Mouse (Mus musculus): Measurements from ENCODE around the gene Parp11. TPM values are rescaled to one million over a fixed set of nuclear protein-coding genes. Genes with fewer than 3 reads are reported as not detected.
"Not testable (repeated sequence)": the region's sequence is repeated elsewhere in the genome, so short reads cannot be mapped to it uniquely, and the experiment has no call there.

The Parp11 gene
- polyA plus RNA-seq, 2 experiments from 2014 or later: 68.1 to 69.0 TPM

- ATAC-seq: no peak
Measured at GRCm38 (mm10) chr6:127500119-127500518, 53.5 kb downstream of the Parp11 start.

- ATAC-seq: no peak
Measured at GRCm38 (mm10) chr6:127500806-127501205, 54.2 kb downstream of the Parp11 start.

DNA sequence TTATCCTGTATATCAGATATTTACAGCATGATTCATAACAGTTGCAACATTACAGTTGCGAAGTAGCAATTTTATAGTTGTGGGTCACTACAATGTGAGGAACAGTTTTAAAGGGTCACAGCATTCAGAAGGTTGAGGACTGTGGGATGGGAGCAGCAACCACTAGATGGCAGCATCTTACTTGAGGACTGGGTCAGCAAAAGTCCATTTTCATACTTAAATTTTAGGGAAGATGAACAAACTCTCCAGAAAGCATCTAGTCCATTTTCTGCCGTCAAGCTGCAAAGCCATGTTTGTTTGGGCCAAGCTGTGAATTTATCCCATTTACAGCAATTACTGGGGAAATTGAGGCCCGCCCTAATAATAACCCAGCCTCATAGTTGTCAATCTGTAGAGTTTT, 55.9 kb downstream of the Parp11 start:
- no peak for ATAC-seq

- ATAC-seq: not testable (repeated sequence)
Measured at GRCm38 (mm10) chr6:127513776-127514175, 67.1 kb downstream of the Parp11 start.

DNA sequence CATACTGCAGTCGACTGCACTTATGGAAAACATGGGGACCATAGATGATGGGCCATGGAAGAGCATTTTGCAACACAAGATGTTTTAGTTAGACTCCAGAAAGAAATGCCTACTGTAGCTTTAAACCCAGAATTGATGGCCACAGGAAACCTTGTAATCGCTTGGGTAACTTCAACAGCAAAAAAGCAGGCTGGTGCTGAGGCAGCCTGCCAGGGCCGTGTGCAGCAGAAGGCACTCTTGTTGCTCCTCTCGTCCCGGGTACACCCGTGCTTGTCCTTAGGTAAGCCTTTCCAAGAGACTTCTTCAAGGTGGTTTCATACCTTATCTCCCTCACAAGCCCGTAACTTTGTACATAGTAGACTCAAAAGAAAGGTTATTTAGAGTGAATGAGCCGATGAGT, 74.5 kb downstream of the Parp11 start:
- no peak for ATAC-seq

- no peak for ATAC-seq
Measured at GRCm38 (mm10) chr6:127522326-127522725, 75.7 kb downstream of the Parp11 start.

- ATAC-seq: peak; percentile 57
Measured at GRCm38 (mm10) chr6:127524442-127524841, 77.8 kb downstream of the Parp11 start.

DNA sequence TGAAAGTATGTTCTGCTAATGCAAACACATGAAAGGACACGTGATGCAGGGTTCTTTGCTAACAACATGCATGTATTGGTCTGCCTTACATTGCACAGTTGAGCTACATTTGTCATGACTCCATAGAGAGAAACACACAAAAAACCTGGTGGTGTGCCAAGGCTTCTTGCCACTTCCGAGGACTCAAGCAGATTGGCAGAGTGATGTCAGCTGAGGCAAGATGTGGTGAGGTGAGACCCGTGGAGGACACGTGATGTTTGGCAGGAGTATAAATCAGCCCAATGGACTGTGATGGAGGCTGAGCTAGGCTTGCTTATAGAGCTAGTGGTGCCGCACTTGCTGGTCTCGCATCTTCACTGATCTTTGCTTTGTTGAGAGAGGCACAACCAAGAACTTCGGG, 82.0 kb downstream of the Parp11 start:
- no peak for ATAC-seq

GRCm38 (mm10) chr6:127529451-127529850, 82.8 kb downstream of the Parp11 start:
- no peak for ATAC-seq

DNA sequence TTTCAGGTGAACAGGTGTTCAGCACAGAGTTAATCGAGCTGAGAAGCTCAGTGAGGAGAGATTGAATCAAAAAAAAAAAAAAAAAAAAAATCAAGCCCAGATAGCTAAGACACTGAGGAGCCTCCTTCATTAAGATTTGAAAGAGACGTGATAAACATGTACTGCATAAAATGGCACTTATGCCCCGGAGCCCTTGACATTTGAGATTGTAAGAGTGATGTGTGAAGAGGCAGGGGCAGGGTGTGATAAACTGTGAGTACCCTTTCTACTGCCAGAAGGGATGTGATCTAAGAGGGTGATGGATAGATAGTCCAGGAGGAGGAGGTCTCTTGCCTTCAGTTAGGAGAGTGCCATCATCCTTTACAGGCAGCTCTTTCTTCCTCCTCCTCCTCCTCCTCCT, 83.6 kb downstream of the Parp11 start:
- no peak for ATAC-seq

DNA sequence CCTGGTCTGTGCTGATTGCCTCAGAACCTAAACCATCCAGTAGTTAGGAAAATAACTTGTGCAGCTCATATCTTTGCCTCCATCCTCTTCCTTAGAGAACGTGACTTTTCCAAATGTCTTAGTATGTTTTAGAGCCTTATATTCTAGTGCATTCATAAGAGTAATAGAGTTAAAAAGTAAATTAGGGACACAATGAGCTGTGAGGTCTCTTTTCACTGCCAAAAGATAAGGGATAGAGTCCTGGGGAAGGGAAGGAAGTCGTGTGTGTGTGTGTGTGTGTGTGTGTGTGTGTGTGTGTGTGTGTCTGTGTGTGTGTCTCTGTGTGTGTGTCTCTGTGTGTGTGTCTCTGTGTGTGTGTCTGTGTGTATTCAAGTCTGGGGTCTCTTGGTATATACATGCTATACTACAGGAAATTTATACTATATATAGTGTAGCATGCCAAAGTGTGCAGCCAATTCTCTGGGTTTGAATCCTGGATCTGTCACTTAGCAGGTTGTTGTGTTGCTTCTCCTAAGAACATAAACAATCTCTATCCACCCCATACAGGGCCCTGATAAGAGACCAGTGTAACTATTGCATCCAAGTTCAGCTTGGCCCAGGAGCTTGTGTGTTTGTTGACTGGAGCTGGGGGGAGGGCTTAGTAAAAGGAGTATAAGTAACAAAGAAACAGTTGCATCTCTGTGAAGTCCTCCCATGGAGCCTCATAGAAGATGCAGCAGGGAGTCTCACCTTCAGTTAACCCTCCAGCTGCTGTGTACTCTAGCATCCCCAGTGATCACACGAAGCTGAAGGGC, 85.0 kb downstream of the Parp11 start:
- no peak for ATAC-seq

GRCm38 (mm10) chr6:127532304-127532703, 85.7 kb downstream of the Parp11 start:
- ATAC-seq: no peak

DNA sequence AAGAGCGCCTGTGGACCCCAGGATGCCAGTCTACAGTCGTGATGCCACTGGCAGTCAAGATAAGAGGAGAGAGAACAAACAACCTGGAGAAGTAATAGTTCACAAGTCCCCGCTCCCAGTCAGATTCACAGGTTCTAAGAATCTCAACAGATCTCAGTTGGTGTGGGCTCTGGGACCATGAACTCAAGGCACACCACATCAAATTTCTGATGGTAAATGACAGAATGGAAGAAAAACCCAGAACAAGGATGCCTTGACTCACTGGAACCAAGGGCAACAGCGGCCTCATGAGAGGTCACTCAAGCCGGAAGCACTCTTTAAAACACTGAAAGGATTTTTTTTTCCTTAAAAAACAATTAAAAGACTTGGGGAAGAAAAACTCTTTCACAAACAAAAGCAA, 87.1 kb downstream of the Parp11 start:
- ATAC-seq: no peak

DNA sequence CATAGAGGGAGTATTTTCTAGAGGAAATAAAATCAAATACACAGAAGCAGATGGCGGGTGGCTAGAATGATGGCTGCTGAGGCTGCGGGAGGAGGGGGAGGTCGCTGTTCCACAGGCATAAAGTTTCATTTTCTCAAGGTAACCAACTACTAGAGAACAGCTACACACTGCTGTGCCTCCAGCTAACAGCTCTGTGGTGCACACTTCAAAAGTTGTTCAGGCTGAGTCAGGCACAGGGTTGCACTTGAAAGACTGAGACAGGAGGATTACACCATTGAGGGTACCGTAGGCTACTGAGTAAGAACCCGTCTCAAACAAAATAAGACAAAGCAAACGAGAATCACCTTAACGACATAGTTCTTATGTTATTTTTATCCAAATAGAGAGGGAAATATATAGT, 90.4 kb downstream of the Parp11 start:
- ATAC-seq: no peak

GRCm38 (mm10) chr6:127538118-127538517, 91.5 kb downstream of the Parp11 start:
- no peak for ATAC-seq

DNA sequence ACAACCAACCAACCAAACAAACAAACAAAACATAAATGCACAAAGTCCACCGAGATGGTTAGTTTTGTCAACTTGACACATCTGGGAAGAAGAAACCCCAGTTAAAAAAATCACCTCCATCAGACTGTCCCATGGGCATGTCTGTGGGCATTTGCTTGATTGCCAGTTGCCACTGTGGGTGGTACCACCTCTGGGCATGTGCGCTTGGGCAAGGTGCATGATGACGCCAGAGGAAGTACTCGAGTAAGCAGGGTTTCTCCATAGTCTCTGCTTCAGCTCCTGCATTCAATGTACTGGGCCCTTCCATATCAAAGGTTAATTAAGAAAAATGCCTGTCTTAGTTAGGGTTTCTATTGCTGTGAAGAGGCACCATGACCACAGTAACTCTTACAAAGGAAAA, 92.6 kb downstream of the Parp11 start:
- ATAC-seq: no peak

DNA sequence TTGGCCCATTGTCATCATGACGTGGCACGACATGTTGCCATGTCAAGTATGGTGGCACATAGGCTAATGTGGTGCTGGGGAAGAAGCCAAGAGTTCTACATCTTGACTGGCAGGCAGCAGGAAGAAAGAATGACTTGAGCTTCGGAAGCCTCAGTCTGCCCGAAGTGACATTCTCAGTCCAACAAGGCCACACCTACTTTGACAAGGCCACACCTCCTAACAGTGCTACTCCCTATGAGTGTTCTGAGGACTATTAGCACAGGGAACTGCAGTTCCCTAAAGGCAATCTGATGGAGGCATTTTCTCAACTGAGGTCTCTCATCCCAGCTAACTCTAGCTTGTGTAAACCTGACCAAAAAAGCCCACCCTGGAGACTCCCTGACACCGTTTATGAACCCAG, 93.0 kb downstream of the Parp11 start:
- no peak for ATAC-seq

DNA sequence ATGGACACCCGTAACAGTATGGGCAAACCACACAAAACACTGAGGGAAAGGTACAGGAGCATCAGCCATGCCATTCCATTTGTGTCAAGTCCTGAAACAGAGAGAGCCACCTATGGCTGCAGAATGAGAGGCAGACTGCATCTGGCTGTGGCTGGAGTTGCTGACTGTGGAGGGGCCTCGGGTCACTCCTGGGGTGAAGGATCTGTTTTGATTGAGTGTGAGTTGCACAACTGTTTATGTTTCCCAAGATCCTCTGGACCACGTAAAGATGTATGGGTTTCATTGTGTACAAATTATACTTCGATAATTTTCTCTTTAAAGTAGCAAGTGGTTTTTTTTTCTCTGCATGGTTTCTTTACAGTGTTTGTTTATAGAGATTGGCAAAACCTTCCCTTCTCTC, 93.9 kb downstream of the Parp11 start:
- no peak for ATAC-seq

- peak; percentile 67 for ATAC-seq
Measured at GRCm38 (mm10) chr6:127541617-127542374, 95.2 kb downstream of the Parp11 start.

Other genes starting within 250 kb of the Parp11 start
- gene Cracr2a, start 114.5 kb downstream of the Parp11 start, polyA plus RNA-seq (2017; shearing (Covaris generic)): 10 to 100 TPM; 13.6 to 19.4 TPM